ENCODE assay signal across 7 mouse cellular contexts in genomic region chr4:152086505-152087210, GRCm38 (mm10). TPM values are rescaled to one million over a fixed set of nuclear protein-coding genes. Genes with fewer than 3 reads are reported as not detected.
A peak's percentile ranks its signal among the peaks of the same experiment; 100 is the strongest.
DNase-seq lines count a peak whose midpoint lies in the region; ATAC-seq and TF ChIP-seq lines count a peak whose summit lies in the region.

No protein-coding gene starts in this region.

- peak; percentile 35 for DNase-seq in adipocyte (ENCODE audit: low spot score)
- peak; percentile 53 for DNase-seq in limb, embryonic 14.5 days (ENCODE audit: low spot score)
- DNase-seq in stomach, postnatal 0 days (ENCODE audit: low spot score), result peak; percentile 76

- no peaks in the 10 kb centered on the region for H3K9me3 ChIP-seq in ES-Bruce4 (replicated peaks; ENCODE audit: control insufficient read depth, insufficient read depth, low read length, poor library complexity, severe bottlenecking)
- no peaks in the 10 kb centered on the region for H3K9me3 ChIP-seq in forebrain, embryonic 15.5 days
- no peaks in the 10 kb centered on the region for H3K9me3 ChIP-seq in hindbrain, embryonic 16.5 days (ENCODE audit: control insufficient read depth, low read length)
- no peaks in the 10 kb centered on the region for H3K9me3 ChIP-seq in limb, embryonic 14.5 days (ENCODE audit: control insufficient read depth, low read length)
- H3K9me3 ChIP-seq in midbrain, embryonic 16.5 days (replicated peaks; ENCODE audit: control insufficient read depth, low read length, poor library complexity, severe bottlenecking), result no peaks in the 10 kb centered on the region
- H3K9me3 ChIP-seq in stomach, postnatal 0 days (ENCODE audit: control insufficient read depth, low read length), result no peaks in the 10 kb centered on the region

- H3K36me3 ChIP-seq in ES-Bruce4 (ENCODE audit: control insufficient read depth, insufficient read depth, low read length, poor library complexity, severe bottlenecking), result no peaks in the 10 kb centered on the region
- H3K36me3 ChIP-seq in forebrain, embryonic 15.5 days, result no peaks in the 10 kb centered on the region
- no peaks in the 10 kb centered on the region for H3K36me3 ChIP-seq in hindbrain, embryonic 16.5 days (ENCODE audit: control insufficient read depth, insufficient read depth, low read length)
- H3K36me3 ChIP-seq in limb, embryonic 14.5 days (ENCODE audit: control insufficient read depth, insufficient read depth, low read length), result peaks cover 10% of the 10 kb centered on the region; the same call in 1 of the 2 replicates
- no peaks in the 10 kb centered on the region for H3K36me3 ChIP-seq in midbrain, embryonic 16.5 days (ENCODE audit: control insufficient read depth, insufficient read depth, low read length)
- H3K36me3 ChIP-seq in stomach, postnatal 0 days (ENCODE audit: control insufficient read depth, insufficient read depth, low read length), result no peaks in the 10 kb centered on the region

- peak; percentile 22 for TF ChIP-seq POLR2A in ES-Bruce4 (IDR thresholded peaks at IDR 0.05; ENCODE audit: insufficient read depth, low read length)
- TF ChIP-seq POLR2A in limb, embryonic 14.5 days (IDR thresholded peaks at IDR 0.05; ENCODE audit: borderline replicate concordance, extremely low read depth, insufficient read depth, insufficient read length), result 0 out of 2 replicates have a peak, but pooled peaks have one; percentile 33

- no peaks in the 10 kb centered on the region for H3K27me3 ChIP-seq in ES-Bruce4 (ENCODE audit: control insufficient read depth, insufficient read depth, low read length, poor library complexity, severe bottlenecking)
- H3K27me3 ChIP-seq in forebrain, embryonic 15.5 days, result 0 out of 2 replicates have a peak, but pooled peaks cover 3% of the 10 kb centered on the region
- no peaks in the 10 kb centered on the region for H3K27me3 ChIP-seq in hindbrain, embryonic 16.5 days (replicated peaks; ENCODE audit: control insufficient read depth, insufficient read depth, low read length)
- H3K27me3 ChIP-seq in limb, embryonic 14.5 days (ENCODE audit: control insufficient read depth, insufficient read depth, low read length), result no peaks in the 10 kb centered on the region
- H3K27me3 ChIP-seq in midbrain, embryonic 16.5 days (ENCODE audit: control insufficient read depth, insufficient read depth, low read depth, low read length), result no peaks in the 10 kb centered on the region; the same call in none of the 2 replicates
- no peaks in the 10 kb centered on the region for H3K27me3 ChIP-seq in stomach, postnatal 0 days (ENCODE audit: control insufficient read depth, insufficient read depth, low read length)

- no peak for TF ChIP-seq CTCF in ES-Bruce4 (IDR thresholded peaks at IDR 0.05; ENCODE audit: low read depth, low read length)
- peak; percentile 27 for TF ChIP-seq CTCF in stomach, postnatal 0 days (IDR thresholded peaks at IDR 0.05; ENCODE audit: low read depth)

- WGBS in forebrain, embryonic 15.5 days, result under 1% methylated on average over 88 of the region's 92 CpGs
- 0% methylated on average over 32 of the region's 92 CpGs for WGBS in hindbrain, embryonic 16.5 days
- 0% methylated on average over 37 of the region's 92 CpGs for WGBS in limb, embryonic 14.5 days
- 0% methylated on average over 54 of the region's 92 CpGs for WGBS in midbrain, embryonic 16.5 days
- under 1% methylated on average over 35 of the region's 92 CpGs for WGBS in stomach, postnatal 0 days

- TF ChIP-seq EP300 in ES-Bruce4 (IDR thresholded peaks at IDR 0.05; ENCODE audit: insufficient read depth, low read depth, low read length), result 0 out of 2 replicates have a peak, but pooled peaks have one; percentile 11
- TF ChIP-seq EP300 in stomach, postnatal 0 days (optimal IDR thresholded peaks at IDR 0.05), result no peak

- peaks cover 13% of the 10 kb centered on the region for H3K4me1 ChIP-seq in ES-Bruce4 (ENCODE audit: control insufficient read depth, insufficient read depth, low read length)
- H3K4me1 ChIP-seq in forebrain, embryonic 15.5 days, result peaks cover 25% of the 10 kb centered on the region
- peaks cover 25% of the 10 kb centered on the region for H3K4me1 ChIP-seq in hindbrain, embryonic 16.5 days (ENCODE audit: control insufficient read depth, insufficient read depth, low read depth, low read length)
- peaks cover 13% of the 10 kb centered on the region for H3K4me1 ChIP-seq in limb, embryonic 14.5 days (ENCODE audit: control insufficient read depth, insufficient read depth, low read length)
- peaks cover 21% of the 10 kb centered on the region for H3K4me1 ChIP-seq in midbrain, embryonic 16.5 days (ENCODE audit: control insufficient read depth, insufficient read depth, low read length)
- H3K4me1 ChIP-seq in stomach, postnatal 0 days (replicated peaks; ENCODE audit: control insufficient read depth, insufficient read depth), result 0 out of 2 replicates have a peak, but pooled peaks cover 5% of the 10 kb centered on the region

- peak overlapping the region; percentile 83 for H3K4me2 ChIP-seq in forebrain, embryonic 15.5 days (replicated peaks)
- peak overlapping the region; percentile 92 for H3K4me2 ChIP-seq in hindbrain, embryonic 16.5 days (ENCODE audit: low read length)
- H3K4me2 ChIP-seq in limb, embryonic 14.5 days (replicated peaks; ENCODE audit: low read depth, low read length, severe bottlenecking), result peak overlapping the region; percentile 76
- H3K4me2 ChIP-seq in midbrain, embryonic 16.5 days (ENCODE audit: low read length), result peak overlapping the region; percentile 90
- H3K4me2 ChIP-seq in stomach, postnatal 0 days (replicated peaks; ENCODE audit: low read depth), result peak overlapping the region; percentile 86

- peak overlapping the region; percentile 94 for H3K9ac ChIP-seq in ES-Bruce4 (ENCODE audit: low read depth, poor library complexity, severe bottlenecking)
- peak overlapping the region; percentile 84 for H3K9ac ChIP-seq in forebrain, embryonic 15.5 days (replicated peaks)
- H3K9ac ChIP-seq in hindbrain, embryonic 16.5 days (ENCODE audit: low read depth, low read length), result peak overlapping the region; percentile 93
- peak overlapping the region; percentile 90 for H3K9ac ChIP-seq in limb, embryonic 14.5 days (ENCODE audit: low read depth, low read length, severe bottlenecking)
- H3K9ac ChIP-seq in midbrain, embryonic 16.5 days (ENCODE audit: low read depth, low read length), result peak overlapping the region; percentile 93
- peak overlapping the region; percentile 79 for H3K9ac ChIP-seq in stomach, postnatal 0 days (ENCODE audit: low read length)

- peak overlapping the region; percentile 83 for H3K4me3 ChIP-seq in ES-Bruce4 (ENCODE audit: low read depth, low read length)
- H3K4me3 ChIP-seq in forebrain, embryonic 15.5 days, result peak overlapping the region; percentile 72
- peak overlapping the region; percentile 80 for H3K4me3 ChIP-seq in hindbrain, embryonic 16.5 days (ENCODE audit: low read length)
- peak overlapping the region; percentile 80 for H3K4me3 ChIP-seq in limb, embryonic 14.5 days (replicated peaks; ENCODE audit: low read length)
- peak overlapping the region; percentile 74 for H3K4me3 ChIP-seq in midbrain, embryonic 16.5 days (ENCODE audit: low read depth, low read length)
- peak overlapping the region; percentile 73 for H3K4me3 ChIP-seq in stomach, postnatal 0 days (ENCODE audit: low read depth, low read length)

- ATAC-seq in forebrain, embryonic 15.5 days (replicated peaks), result peak; percentile 79
- ATAC-seq in hindbrain, embryonic 16.5 days, result peak; percentile 71
- peak; percentile 87 for ATAC-seq in limb, embryonic 14.5 days (ENCODE audit: low FRiP score, low read depth)
- peak; percentile 80 for ATAC-seq in midbrain, embryonic 16.5 days
- ATAC-seq in stomach, postnatal 0 days (ENCODE audit: low FRiP score, low TSS enrichment), result peak; percentile 84

- H3K27ac ChIP-seq in ES-Bruce4 (ENCODE audit: insufficient read depth, low read length), result no peak overlapping the region
- 0 out of 2 replicates have a peak overlapping the region, but pooled peaks have one; percentile 35 for H3K27ac ChIP-seq in forebrain, embryonic 15.5 days (replicated peaks)
- H3K27ac ChIP-seq in hindbrain, embryonic 16.5 days (ENCODE audit: low read depth, low read length), result peak overlapping the region; percentile 67
- H3K27ac ChIP-seq in limb, embryonic 14.5 days (replicated peaks; ENCODE audit: low read depth, low read length), result no peak overlapping the region; the same call in 1 of the 2 replicates
- no peak overlapping the region; the same call in 1 of the 2 replicates for H3K27ac ChIP-seq in midbrain, embryonic 16.5 days (ENCODE audit: low read length)
- H3K27ac ChIP-seq in stomach, postnatal 0 days (replicated peaks), result peak overlapping the region; percentile 58; the same call in 1 of the 2 replicates

RNA-seq across cellular contexts. Expression of gene Plekhg5, which starts 14.4 kb away (rescaled TPM):
- 17.5 and 20.5 TPM in 2 replicates for polyA plus RNA-seq in ES-Bruce4 (2011; ENCODE audit: insufficient read depth, insufficient read length, low read depth, missing spikeins)
- 9.3 and 10.9 TPM in 2 replicates for polyA plus RNA-seq in forebrain, embryonic 15.5 days (2015; fragmentation: Nextera tagmentation; extraction: Ambion mirVana)
- 13.8 and 16.4 TPM in 2 replicates for polyA plus RNA-seq in hindbrain, embryonic 16.5 days (2015; fragmentation: Nextera tagmentation; extraction: Ambion mirVana)
- 25.0 and 36.2 TPM in 2 replicates for polyA plus RNA-seq in limb, embryonic 14.5 days (2012; rRNA removed)
- 14.1 and 16.9 TPM in 2 replicates for polyA plus RNA-seq in limb, embryonic 14.5 days (2014; fragmentation: Nextera tagmentation; extraction: Ambion mirVana)
- polyA plus RNA-seq in midbrain, embryonic 16.5 days (2015; fragmentation: Nextera tagmentation; extraction: Ambion mirVana), result 11.8 and 13.1 TPM in 2 replicates
- 6.4 and 7.5 TPM in 2 replicates for polyA plus RNA-seq in stomach, postnatal 0 days (2015; fragmentation: Nextera tagmentation; extraction: Ambion mirVana)

RNA-seq across cellular contexts. Expression of gene Tnfrsf25, which starts 29.1 kb away (rescaled TPM):
- 1.5 and 2.0 TPM in 2 replicates for polyA plus RNA-seq in ES-Bruce4 (2011; ENCODE audit: insufficient read depth, insufficient read length, low read depth, missing spikeins)
- polyA plus RNA-seq in forebrain, embryonic 15.5 days (2015; fragmentation: Nextera tagmentation; extraction: Ambion mirVana), result 0.53 and 1.0 TPM in 2 replicates
- polyA plus RNA-seq in hindbrain, embryonic 16.5 days (2015; fragmentation: Nextera tagmentation; extraction: Ambion mirVana), result 0.80 and 1.1 TPM in 2 replicates
- polyA plus RNA-seq in limb, embryonic 14.5 days (2012; rRNA removed), result 5.6 and 6.0 TPM in 2 replicates
- 1.0 TPM in 2 replicates for polyA plus RNA-seq in limb, embryonic 14.5 days (2014; fragmentation: Nextera tagmentation; extraction: Ambion mirVana)
- 0.37 and 0.83 TPM in 2 replicates for polyA plus RNA-seq in midbrain, embryonic 16.5 days (2015; fragmentation: Nextera tagmentation; extraction: Ambion mirVana)
- polyA plus RNA-seq in stomach, postnatal 0 days (2015; fragmentation: Nextera tagmentation; extraction: Ambion mirVana), result 0.49 and 0.96 TPM in 2 replicates

RNA-seq across cellular contexts. Expression of gene Nol9, which starts 47.5 kb away (rescaled TPM):
- 71.0 and 71.7 TPM in 2 replicates for polyA plus RNA-seq in ES-Bruce4 (2011; ENCODE audit: insufficient read depth, insufficient read length, low read depth, missing spikeins)
- polyA plus RNA-seq in forebrain, embryonic 15.5 days (2015; fragmentation: Nextera tagmentation; extraction: Ambion mirVana), result 26.4 and 27.9 TPM in 2 replicates
- 18.7 and 23.0 TPM in 2 replicates for polyA plus RNA-seq in hindbrain, embryonic 16.5 days (2015; fragmentation: Nextera tagmentation; extraction: Ambion mirVana)
- 28.5 and 33.4 TPM in 2 replicates for polyA plus RNA-seq in limb, embryonic 14.5 days (2012; rRNA removed)
- polyA plus RNA-seq in limb, embryonic 14.5 days (2014; fragmentation: Nextera tagmentation; extraction: Ambion mirVana), result 25.9 and 32.2 TPM in 2 replicates
- 22.8 and 24.0 TPM in 2 replicates for polyA plus RNA-seq in midbrain, embryonic 16.5 days (2015; fragmentation: Nextera tagmentation; extraction: Ambion mirVana)
- 11.2 and 12.0 TPM in 2 replicates for polyA plus RNA-seq in stomach, postnatal 0 days (2015; fragmentation: Nextera tagmentation; extraction: Ambion mirVana)

RNA-seq across cellular contexts. Expression of gene Tas1r1, which starts 48.3 kb away (rescaled TPM):
- 0.38 and 0.55 TPM in 2 replicates for polyA plus RNA-seq in ES-Bruce4 (2011; ENCODE audit: insufficient read depth, insufficient read length, low read depth, missing spikeins)
- 1.5 TPM in 2 replicates for polyA plus RNA-seq in forebrain, embryonic 15.5 days (2015; fragmentation: Nextera tagmentation; extraction: Ambion mirVana)
- 1.9 and 2.0 TPM in 2 replicates for polyA plus RNA-seq in hindbrain, embryonic 16.5 days (2015; fragmentation: Nextera tagmentation; extraction: Ambion mirVana)
- 1.0 and 1.7 TPM in 2 replicates for polyA plus RNA-seq in limb, embryonic 14.5 days (2012; rRNA removed)
- polyA plus RNA-seq in limb, embryonic 14.5 days (2014; fragmentation: Nextera tagmentation; extraction: Ambion mirVana), result 0.93 and 1.3 TPM in 2 replicates
- 2.1 and 2.4 TPM in 2 replicates for polyA plus RNA-seq in midbrain, embryonic 16.5 days (2015; fragmentation: Nextera tagmentation; extraction: Ambion mirVana)
- 0.12 and 0.16 TPM in 2 replicates for polyA plus RNA-seq in stomach, postnatal 0 days (2015; fragmentation: Nextera tagmentation; extraction: Ambion mirVana)

RNA-seq across cellular contexts. Expression of gene Zbtb48, which starts 59.2 kb away (rescaled TPM):
- polyA plus RNA-seq in ES-Bruce4 (2011; ENCODE audit: insufficient read depth, insufficient read length, low read depth, missing spikeins), result 13.4 and 13.5 TPM in 2 replicates
- polyA plus RNA-seq in forebrain, embryonic 15.5 days (2015; fragmentation: Nextera tagmentation; extraction: Ambion mirVana), result 18.0 and 21.5 TPM in 2 replicates
- polyA plus RNA-seq in hindbrain, embryonic 16.5 days (2015; fragmentation: Nextera tagmentation; extraction: Ambion mirVana), result 18.1 and 20.9 TPM in 2 replicates
- polyA plus RNA-seq in limb, embryonic 14.5 days (2012; rRNA removed), result 31.2 and 41.5 TPM in 2 replicates
- polyA plus RNA-seq in limb, embryonic 14.5 days (2014; fragmentation: Nextera tagmentation; extraction: Ambion mirVana), result 25.4 and 27.4 TPM in 2 replicates
- 19.3 and 21.5 TPM in 2 replicates for polyA plus RNA-seq in midbrain, embryonic 16.5 days (2015; fragmentation: Nextera tagmentation; extraction: Ambion mirVana)
- polyA plus RNA-seq in stomach, postnatal 0 days (2015; fragmentation: Nextera tagmentation; extraction: Ambion mirVana), result 10.1 and 10.6 TPM in 2 replicates

Comparison
In these comparisons a context has a peak if more than half of its experiments do, and no peak if none do; other contexts are left out.
1. H3K27ac ChIP-seq: peak in forebrain, embryonic 15.5 days (single experiment), hindbrain, embryonic 16.5 days (single experiment) and stomach, postnatal 0 days (single experiment); none in ES-Bruce4 (single experiment), limb, embryonic 14.5 days (single experiment) and midbrain, embryonic 16.5 days (single experiment).
2. Peak in every context shown above with its lines, with median percentiles within 50 percentile points of each other: H3K4me3 ChIP-seq, H3K9ac ChIP-seq, DNase-seq, ATAC-seq and H3K4me2 ChIP-seq.